Mouse (Mus musculus) bone marrow macrophage, adult 2 months (primary cell): ENCODE measurements around the gene Acot7.

Source experiments
- CTCF ChIP-seq: IDR thresholded peaks from 2 replicates; pipeline ENCODE4 v1.5.1; 2012; ENCODE audit warnings: low read depth, mild to moderate bottlenecking, low read length, moderate library complexity
- POLR2A ChIP-seq: IDR thresholded peaks from 2 replicates; pipeline ENCODE4 v1.6.1; 2012; ENCODE audit warnings: mild to moderate bottlenecking, low read depth, low read length, borderline replicate concordance

DNA sequence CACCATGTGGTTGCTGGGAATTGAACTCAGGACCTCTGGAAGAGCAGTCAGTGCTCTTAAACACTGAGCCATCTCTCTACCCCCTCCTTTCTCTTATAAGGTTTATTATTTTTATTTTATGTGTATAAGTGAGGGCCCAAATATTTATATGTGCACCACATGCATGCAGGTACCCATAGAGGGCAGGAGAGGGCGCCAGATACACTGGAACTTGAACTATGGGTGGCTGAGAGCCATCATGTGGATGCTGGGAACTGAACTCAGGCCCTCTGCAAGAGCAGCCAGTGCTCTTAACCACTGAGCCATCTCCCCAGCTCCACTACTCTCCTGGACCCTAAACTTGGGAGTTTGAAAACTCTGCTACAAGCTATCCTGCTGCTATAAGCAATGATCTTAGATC lies 34.3 kb upstream of the Acot7 start:
- TF ChIP-seq POLR2A (no peak), CTCF (no peak)
